Mouse (Mus musculus) testis, postnatal 14 days (tissue): ENCODE measurements around the gene 2310034G01Rik.

Experiments
- DNase-seq: peaks from one replicate; pipeline ENCODE4 v3.0.0; 2021; ENCODE audit warnings: low spot score

The 2310034G01Rik gene

GRCm38 (mm10) chr19:46328081-46329030 is 21.7 kb downstream of the 2310034G01Rik start, which contains the start of gene Fbxl15:
Gene Fbxl15, plus strand, starts transcription at chr19:46328184.
- peak; percentile 95 for DNase-seq

- no peak for DNase-seq
Observed at GRCm38 (mm10) chr19:46327531-46328064, 22.5 kb downstream of the 2310034G01Rik start.

- no peak for DNase-seq
Observed at GRCm38 (mm10) chr19:46326756-46327305, 23.3 kb downstream of the 2310034G01Rik start, which contains the start of gene Psd. Gene Psd, minus strand, starts transcription at chr19:46327156.

DNA sequence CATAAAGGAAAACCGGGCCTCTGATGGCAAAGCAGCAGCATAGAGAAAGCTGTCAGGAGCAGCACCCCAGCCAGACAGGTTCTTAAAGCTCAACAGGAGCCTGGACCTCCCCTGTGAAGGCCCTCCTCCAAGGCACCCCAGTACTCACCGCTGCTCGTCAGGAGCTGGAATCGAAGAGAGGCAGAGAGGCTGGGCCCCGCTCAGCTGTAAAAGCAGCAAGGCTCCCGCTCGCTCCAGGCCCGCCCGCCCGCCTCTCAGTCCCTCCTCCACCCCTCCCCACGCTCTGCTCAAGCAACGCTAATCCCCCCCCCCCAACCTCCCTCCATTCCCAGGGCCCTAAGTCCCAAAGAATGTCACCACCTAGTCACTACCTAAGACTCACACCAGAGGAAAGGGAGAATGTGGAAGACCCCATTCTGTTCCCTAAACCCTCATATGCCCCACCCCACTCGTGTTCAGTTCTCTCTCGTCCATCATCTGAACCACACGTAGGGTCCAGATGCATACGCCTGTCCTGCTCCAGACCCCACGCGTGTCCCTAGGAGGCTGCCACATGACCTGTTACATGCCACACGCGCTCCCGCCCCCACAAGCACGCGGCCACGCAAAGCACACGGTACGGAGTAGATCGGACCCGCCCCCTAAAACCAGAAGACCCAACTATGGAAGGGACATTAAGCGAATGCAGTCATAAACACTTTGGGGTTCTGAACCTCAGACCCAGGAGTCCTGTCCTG is 23.9 kb downstream of the 2310034G01Rik start:
- DNase-seq: no peak

DNA sequence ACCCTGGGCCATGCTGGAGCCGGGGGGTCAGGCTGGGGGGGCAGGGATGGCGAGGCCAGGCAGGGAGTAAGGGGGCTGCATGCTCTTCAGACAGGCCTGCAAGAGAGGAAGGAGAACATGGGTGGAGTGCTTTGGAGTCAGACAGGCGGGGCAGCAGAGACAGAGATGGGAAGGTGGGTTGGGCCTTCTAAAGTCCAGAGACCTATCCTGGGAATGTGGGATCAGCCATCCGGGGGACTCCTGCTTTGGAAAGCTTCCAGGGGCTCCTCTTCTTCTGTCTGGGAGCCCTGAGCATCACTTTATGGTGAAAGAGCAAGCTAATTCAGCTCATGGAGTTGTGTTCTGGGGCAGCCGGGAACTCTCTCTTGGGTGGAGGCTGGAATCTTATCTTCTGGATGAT is 25.2 kb downstream of the 2310034G01Rik start:
- DNase-seq: no peak

GRCm38 (mm10) chr19:46324366-46324765 is 25.7 kb downstream of the 2310034G01Rik start:
- no peak for DNase-seq

GRCm38 (mm10) chr19:46323716-46324115 is 26.4 kb downstream of the 2310034G01Rik start:
- no peak for DNase-seq

DNA sequence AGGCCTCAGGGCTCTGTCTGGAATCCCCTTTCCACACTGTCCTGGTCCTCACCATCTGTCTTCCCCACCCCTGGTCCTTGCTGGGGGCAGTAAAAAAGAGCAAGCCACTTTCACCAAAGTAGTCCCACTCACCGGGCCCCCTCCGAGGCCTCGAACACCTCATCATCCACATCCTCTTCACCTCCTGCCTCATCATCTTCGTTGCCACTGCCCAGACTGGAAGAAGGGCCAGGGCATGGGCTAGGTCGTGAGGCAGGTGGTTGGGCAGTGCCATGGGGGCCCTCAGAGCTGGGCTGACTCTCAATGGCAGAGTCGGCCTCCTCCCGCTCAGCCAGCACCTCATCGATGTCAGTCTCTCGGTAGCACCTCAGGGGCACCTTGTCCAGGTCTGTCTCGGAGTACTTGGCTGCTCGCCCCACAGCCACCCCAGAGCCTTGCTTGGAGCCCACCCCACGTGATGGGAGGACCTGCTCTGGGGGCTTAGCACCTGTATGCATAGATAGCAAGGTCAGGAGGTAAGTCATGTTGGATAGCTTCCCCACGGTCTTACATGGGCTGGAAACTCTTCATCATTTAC is 27.0 kb downstream of the 2310034G01Rik start:
- DNase-seq: no peak

DNA sequence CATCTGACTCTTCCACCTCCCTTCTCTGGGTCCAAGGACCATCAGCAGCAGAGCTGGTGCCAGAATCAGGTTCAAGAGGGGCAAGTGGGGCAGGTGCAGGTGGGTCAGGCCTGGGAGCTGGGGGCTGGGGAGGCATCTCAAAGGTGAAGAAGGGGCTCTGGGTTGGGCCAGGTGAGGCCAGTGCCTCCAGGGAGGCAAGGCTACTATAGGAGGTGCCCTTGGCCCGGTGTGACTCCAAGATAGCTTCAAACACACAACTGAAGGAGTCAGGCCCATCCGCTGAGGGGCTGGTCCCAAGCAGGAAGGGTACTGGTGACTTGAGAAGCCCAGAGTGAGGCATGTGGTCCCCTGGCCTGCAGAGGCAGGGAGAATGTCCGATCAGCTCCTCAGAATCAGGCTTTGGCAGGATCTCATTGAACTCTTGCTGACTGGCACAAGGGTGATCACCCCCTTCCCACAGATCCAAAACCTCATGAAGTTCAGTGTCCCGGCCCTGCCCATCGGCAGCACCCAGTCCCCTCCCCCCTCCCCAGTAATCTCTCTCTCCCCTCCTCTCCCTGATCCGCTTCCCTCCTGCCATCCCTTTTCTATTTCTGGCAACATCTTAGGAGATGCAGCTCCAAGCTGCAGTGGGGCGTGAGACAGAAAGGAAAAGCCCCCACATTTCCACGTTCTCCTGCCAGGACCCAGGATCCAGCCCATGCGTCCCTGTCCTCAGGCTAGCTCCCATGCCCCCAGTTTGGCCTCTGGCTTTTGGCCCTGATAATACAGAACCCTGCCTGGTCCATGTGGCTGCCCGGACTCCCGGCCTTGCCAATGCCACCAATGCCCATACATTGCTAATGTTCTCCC is 27.7 kb downstream of the 2310034G01Rik start:
- DNase-seq: no peak

GRCm38 (mm10) chr19:46321101-46321943 is 28.8 kb downstream of the 2310034G01Rik start:
- no peak for DNase-seq

DNA sequence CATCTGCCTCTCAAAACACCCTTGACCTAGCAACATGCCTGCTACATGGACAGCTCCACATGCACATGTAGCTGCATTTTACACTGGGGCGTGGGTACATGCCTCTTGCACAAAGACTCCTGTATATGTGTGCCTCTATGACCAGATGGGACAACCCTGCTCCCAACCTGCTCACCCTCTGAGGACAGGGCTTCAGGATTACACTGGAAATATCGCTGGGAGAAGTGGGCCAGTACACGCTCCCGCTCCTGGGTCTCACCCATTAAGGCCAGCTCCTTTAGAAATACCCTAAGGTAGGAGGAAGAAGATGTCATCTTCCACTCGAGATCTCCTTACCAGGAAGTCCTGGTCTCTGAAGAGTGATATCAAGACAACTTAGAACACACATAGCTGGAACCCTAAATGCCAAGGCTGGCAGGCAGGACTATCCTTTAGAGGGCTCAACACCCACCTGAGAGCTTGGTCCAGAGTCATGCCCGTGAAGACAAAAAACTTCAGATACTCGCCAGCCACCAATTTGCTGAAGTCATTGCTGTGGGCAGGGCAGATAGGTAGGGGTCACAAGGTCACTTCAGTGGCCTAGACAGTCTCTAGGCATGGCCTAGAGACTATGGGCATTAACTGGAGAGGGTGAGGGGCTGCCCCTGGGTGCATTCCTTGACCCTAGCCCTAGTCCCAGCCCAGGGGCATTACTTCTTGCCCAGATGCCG is 29.9 kb downstream of the 2310034G01Rik start:
- no peak for DNase-seq

DNA sequence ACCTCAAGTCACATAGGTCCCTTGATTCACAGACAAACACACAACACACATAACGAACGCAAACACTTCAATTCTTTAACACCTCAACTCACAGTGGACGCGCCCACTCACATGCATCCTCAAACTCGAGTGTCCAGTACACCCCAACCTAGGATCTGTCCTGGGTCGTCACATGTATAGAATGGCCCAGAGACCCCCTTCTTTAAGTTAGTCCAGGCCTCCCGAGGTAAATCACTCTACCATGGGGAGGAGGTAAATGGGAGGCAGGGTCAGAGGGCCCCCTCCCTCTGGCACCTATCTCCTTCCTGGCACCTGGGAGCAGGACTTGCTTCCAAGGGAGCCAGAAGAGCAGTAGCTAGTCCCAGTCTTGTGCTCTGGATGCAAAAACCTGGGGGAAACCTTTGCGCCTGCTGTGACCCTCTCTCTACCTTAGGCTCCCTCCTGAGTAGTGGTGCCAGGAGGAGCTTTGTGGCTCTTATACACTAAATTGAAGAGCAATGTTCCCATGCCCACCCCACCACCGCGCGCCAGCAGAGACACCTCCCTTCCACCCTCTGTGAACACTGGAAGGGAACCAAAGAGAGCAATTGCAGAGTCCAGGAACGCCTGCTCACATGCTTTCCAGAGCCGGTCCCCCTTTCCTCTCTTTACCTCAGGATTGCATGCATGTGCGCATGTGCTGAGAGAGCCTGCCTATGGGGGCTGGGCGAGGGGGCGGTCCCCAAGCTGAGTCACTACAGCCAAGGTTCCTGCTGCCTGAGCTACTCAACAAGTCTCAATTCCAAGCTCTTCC is 31.3 kb downstream of the 2310034G01Rik start:
- no peak for DNase-seq

- no peak for DNase-seq
Observed at GRCm38 (mm10) chr19:46318031-46318471, 32.1 kb downstream of the 2310034G01Rik start.

DNA sequence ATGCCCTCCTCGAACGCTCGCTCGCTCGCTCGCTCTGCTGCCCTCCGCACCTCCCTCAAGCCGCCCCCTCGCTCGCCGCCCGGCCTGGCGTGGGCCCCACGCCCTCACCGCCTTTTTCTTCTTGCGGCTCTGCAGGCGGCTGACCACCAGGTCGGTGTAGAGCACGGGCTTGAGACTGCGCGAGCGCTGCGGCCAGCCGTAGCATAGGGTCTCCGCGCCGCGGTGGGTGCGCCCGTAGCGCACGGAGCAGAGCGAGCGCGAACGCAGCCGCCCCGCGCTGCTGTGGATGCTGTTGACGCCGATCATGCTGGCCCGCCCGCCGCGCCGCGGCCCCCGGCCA is 32.6 kb downstream of the 2310034G01Rik start:
- DNase-seq: no peak

DNA sequence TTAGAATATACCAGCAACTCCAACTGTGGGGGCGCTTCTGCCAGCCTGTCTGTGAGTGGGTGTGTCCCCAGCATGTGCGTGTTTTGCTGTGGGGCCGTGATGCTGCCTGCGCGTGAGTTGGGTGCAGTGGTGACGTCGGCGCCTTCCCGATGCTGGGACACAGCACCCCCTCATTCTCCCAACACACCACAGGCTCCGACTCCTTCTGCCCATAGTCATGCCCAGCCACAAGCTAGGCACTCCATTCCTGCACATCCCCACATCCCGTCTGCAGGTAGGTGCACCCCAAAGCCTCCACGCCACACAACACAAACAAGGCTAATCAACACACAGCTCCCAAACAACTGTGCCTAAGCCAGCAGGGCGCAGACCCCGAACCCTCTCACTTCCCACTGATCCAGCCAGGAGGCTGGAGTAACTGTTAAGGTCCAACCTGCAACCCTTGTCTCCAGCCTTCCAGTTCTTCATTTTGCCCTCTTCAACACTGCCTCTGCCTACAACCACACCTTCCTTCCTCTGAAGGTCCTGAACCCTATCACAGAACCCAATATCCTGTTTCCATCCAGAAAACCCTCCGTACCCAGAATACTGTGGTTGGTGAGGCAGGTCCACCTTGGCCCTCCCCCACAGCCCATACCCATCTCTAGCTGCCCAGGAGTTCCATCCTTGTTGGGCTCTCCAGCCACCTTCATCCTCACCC is 33.1 kb downstream of the 2310034G01Rik start:
- DNase-seq: no peak

GRCm38 (mm10) chr19:46315752-46316610 is 34.1 kb downstream of the 2310034G01Rik start:
- DNase-seq: no peak
